Mouse (Mus musculus) naive thymus-derived CD4-positive, alpha-beta T cell, adult 5 months (primary cell): Measurements from ENCODE around the gene 2310057J18Rik. TPM values are rescaled to one million over a fixed set of nuclear protein-coding genes. Genes with fewer than 3 reads are reported as not detected.

Source experiments
- polyA plus RNA-seq: library from polyadenylated mRNA; unstranded; fragments of 100-300 nt; shearing (Covaris generic); gene quantifications from one replicate; pipeline ENCODE4 v1.2.1, GENCODE M21; 2017

The 2310057J18Rik gene
- polyA plus RNA-seq, result not detected

DNA sequence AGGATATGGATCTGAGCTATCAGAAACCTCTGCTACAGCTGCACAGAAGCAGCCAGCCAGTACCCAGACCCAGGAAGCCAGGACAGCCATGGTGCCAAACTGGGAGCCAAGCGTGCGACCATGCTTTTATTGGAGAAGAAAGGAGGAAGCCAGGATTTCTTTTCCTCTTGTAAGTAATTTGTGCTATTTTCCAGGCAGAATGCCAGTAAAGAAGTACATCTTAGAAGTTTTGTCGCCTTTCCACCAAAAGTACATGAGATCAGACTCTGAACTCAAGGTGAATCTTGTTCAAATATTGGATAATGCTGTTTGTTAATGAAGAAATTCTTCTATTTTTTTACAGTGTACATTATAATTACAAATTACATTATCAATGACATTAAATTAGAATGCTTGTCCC, at the start of gene 2310057J18Rik:
TSS of gene 2310057J18Rik (minus strand) at position 101 of the 400 bp plus-strand sequence.

Other genes starting within 250 kb of the 2310057J18Rik start
- gene Soga3, start 157.5 kb upstream of the 2310057J18Rik start, polyA plus RNA-seq, result not detected
- gene Gm49353, start 212.7 kb upstream of the 2310057J18Rik start, polyA plus RNA-seq, result not detected
- gene 9330159F19Rik, start 225.3 kb upstream of the 2310057J18Rik start, polyA plus RNA-seq, result not detected